Mouse (Mus musculus): ENCODE measurements around the gene Lingo3.
A peak's percentile ranks its signal among the peaks of the same experiment; 100 is the strongest.
"Not testable (repeated sequence)": the region's sequence is repeated elsewhere in the genome, so short reads cannot be mapped to it uniquely, and the experiment has no call there.

Gene Lingo3

DNA sequence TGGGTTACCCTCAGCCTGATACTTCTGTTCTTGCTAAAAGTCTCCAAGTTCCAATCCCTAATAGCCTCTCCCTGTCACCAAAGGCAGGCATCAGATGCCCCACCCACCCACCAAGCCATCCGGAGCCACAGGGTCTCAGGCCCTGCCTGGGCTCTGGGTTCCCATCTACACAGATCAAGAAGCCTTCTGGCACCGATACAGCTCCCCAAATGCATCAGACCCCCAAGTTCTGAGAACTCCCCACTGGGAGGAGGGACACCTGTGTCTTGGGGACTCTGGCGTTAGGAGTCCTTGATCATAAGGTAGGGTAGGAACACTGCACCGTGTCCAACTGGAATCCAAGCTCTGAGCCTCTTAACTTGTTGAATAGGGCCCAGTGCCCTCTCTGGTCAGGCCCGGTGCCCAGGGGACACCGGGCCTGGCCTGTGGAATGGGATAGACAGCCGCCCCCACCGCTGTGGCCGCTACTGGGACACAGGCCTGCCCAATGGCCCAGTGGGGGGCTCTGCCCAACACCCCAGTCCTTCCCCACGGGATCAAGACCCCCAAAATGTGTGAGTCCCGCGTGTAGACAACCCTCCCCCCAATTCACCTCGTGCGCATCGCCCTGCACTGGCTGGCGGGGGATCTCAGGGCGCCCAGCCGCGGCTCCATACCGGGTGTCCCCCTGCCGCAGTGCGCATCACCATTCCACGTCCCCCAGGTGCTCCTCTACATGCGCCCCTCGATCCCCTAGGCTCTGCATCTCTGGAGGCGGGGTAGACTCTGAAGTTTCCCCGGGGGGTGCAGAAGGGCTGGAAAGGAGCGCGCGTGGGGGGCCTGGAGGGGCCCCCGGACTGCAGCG, 530 bp downstream of the Lingo3 start:
- DNase-seq (ENCODE audit: low read depth), result no peak

DNA sequence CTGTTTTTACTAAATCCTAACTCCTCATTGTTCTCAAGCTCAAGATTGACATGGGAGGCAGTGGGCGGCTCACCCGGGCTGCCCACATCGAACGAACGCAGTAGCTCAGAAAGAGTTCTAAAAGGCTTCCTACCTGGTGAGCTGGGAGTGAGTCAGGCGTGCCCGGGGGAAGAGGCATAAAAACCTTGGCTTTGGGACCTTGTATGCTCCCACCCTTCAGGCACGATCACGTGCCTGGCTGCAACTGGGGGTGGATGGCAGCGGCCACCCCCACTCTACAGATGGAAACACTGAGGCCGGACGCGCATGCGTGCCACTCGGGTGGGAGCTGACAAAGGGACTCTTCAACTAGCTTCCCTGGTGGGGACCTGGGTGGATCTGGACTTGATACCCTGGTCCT, 1.5 kb downstream of the Lingo3 start:
- DNase-seq (ENCODE audit: low read depth), result no peak

DNA sequence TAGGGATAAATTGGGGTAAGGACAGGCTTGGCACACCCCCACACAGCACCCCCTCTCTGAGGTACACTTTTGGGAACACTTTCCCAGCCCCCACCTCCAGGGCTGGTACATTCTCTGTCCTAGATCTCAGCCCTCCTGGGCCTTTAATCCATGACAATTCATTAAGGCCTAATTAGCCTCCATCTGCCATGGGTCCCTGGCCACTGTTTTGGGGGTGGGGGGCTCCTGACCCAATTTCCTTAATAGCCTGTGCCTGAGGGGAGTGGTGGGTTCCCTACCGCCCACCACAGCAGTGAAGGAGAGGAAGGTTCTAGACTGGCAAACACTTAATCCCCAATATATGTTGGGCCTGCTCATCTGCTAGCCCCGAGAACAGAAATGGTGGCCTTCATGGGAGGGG, 2.2 kb downstream of the Lingo3 start:
- no peak for DNase-seq (ENCODE audit: low read depth)

DNA sequence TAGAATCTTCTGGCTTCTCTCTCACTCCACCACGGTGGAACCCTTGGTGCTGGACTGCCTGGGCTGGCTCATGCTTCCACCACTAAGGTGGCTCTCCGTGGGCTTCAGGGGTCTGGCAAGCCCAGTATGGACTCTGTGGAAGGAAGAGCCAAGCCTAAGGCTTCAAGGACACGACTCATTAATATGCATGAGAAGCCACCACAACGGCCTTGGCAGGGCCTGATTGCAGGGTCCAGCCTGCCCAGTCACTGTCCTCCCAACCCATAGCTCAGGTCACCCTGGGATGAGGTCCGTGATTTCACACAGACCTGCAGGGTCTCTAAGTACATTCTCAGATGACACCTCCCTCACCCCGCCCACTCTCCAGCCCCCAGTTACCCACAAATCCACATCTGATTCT, 4.0 kb downstream of the Lingo3 start:
- DNase-seq (ENCODE audit: low read depth), result no peak

DNA sequence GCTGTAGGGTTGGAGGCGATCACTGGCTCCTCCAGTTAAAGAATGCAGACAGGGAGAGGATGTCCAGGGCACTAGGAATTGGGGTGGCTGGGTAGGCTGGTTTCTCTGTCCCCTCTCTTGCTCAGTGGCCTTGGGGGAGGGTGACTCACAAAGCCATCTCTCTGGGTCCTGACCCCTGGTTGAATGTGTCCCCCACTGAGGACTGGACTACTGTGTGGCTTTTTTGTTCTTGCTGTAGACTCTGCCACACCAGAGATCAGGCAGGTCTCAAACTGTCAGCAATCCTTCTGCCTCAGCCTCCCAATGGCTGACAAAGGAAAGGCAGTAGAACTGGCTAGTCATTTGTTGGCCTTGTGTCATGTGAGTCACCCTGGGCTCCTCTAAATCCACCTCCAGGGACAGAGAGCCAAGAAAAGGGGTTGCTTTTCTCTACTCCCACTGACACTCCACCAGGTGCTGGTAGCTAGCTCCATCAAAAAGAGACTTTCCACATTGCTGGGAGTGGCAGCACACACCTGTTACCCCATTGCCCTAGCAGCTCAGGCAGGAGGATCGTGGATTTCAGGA, 5.4 kb downstream of the Lingo3 start:
- peak; percentile 48 for DNase-seq (ENCODE audit: low read depth)

DNA sequence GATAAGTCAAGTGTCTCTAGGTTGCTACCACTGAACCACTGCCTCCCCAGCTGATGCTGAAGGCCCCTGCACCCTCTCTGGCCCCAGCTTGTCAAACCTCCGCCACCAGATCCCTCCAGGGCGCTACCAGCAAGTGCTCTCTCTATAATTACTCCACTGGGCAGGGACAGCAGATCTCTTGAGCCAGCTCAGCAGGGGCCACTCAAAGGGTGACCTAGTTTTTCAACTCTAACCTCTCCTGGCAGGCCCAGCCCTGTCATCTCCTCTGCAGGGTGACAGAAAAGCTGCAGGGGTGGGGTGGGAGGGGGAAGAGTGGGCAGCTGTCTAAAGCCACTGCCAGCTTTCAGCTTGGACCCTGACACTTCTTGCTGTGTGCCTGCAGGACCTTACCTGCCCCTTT, 6.0 kb downstream of the Lingo3 start:
- DNase-seq (ENCODE audit: low read depth), result no peak

DNA sequence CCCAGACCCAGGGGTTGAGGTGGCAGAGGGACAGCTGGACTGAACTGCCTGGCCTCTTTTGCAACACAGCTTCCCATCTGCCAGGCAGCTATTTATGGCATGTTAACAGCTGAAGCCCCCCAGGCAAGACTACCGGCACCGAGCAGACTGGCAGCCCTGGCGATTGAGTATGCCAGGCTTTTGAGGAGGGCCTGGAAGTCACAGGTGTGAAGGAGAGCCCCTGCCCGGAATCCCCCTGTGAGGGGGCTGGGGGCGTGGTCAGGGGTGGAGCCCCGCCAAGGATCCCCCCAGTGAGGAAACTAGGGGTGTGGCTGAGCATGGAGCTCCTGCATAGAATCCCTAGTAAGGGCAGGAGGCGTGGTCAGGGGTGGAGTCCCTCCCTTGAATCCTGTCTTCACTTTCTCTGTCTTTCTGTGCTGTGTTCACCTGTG, 6.9 kb downstream of the Lingo3 start:
- DNase-seq (ENCODE audit: low read depth), result no peak

DNA sequence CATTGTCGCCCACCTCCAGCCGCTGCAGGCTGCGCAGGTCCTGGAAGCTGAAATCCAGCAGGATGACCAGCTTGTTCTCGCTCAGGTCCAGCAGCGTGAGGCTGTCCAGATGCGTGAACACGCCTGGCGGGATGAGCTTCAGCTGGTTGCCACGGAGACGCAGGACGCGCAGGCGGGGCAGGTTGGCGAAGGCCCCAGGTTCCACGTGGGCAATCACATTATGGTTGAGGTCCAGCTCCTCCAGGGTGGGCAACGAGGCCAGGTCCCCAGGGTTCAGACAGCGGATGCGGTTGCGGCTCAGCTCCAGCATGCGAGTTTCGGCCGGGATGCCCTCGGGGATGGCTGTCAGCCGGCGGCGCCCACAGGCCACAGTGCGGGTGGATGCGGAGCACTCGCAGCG, 8.2 kb downstream of the Lingo3 start:
- DNase-seq (ENCODE audit: low read depth), result no peak

DNA sequence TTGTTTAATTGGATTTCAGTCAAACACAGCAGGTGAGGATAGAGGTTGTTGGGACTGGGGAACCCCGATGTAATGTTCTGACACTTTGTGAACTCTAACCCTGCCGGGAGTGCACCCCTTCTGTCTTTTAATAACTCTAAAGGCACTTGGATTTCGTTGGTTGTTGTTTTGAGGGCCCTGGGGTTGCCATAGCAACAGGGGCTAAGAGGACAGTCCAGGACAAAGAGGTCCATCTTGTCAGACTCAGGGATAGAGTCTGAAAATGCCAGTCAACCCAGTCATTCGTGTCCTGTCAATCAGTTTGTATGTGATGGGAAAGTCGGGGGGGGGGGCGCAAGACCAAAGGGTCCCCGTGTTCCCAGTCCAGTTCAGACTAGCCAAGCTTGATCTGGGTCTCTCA, 11.0 kb downstream of the Lingo3 start:
- DNase-seq (ENCODE audit: low read depth), result no peak

DNA sequence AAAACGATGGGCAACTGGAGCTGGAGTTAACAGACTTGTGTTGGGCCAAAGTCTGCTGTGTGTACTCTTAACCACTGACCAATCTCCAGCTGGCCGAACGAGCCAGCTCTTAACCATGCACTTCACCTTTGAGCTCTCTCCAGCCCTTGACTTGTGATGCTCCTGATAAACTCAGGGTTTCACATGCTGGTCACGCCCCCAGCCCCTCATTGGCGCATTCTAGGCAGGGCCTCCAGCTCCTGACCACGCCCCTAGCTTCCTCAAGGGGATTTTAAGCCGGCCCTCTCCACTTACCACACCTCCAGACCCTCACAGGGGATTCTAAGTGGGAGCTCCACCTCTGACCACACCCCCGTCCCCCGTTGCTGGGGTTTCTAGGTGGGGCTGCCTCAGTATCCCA, 12.7 kb downstream of the Lingo3 start:
- DNase-seq (ENCODE audit: low read depth), result peak; percentile 61

DNA sequence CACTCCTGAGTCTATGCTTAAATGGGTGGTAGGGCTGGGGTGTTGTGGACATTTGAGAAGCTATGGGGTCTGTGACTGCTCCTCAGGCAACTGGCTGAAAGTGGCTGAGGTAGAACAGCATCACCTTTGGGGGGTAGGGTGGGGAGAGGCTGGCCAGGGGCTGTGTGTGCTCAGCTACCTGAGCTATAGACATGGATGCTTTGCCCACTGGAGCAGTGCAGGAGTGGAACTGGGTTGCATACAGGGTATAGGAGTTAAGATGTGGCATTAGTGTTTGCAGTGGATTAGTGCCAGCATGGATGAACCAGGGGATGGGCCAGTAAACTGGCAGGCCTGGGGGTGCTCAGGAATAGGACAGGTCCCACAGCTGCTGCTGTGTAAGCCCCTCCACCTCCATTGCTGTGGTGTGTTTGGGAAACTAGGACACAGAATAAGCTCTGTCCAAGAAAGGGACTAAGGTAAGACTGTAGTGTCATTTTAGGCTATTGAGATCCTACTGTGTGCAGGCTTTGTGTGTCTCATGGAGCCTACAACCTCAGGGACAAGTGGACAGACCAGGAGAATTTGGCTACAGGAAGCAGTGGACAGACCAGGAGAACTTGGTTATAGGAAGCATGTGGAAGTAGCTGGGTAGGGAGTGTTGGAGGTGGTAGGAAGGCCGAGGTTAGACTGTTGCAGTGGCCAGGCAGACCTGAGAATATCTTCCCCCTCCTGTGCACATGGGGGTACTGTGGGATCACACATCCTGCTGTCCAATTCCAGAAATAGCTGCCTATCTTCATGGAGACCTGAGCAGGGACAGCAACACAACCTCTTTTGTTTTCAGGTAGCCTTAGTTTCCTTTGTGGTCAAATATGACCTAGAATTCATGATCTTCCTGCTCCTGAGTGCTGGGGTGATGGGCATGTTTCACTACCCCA, 14.2 kb downstream of the Lingo3 start:
- no peak for DNase-seq (ENCODE audit: low read depth)

DNA sequence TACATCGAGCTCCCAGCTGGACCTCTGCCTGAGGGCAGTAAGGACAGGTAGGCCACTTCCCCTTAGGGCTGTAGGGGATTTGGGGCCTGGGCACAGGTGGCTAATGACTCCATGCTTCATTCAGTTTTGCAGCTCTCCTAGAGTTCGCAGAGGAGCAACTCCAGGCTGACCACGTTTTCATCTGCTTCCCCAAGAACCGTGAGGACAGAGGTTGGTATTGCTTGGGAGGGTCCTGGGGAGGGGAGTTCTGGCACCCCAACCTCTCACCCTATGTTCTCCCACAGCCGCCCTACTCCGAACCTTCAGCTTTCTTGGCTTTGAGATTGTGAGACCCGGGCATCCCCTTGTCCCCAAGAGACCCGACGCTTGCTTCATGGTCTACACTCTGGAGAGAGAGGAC, 15.3 kb downstream of the Lingo3 start:
- DNase-seq (ENCODE audit: low read depth), result not testable (repeated sequence)

DNA sequence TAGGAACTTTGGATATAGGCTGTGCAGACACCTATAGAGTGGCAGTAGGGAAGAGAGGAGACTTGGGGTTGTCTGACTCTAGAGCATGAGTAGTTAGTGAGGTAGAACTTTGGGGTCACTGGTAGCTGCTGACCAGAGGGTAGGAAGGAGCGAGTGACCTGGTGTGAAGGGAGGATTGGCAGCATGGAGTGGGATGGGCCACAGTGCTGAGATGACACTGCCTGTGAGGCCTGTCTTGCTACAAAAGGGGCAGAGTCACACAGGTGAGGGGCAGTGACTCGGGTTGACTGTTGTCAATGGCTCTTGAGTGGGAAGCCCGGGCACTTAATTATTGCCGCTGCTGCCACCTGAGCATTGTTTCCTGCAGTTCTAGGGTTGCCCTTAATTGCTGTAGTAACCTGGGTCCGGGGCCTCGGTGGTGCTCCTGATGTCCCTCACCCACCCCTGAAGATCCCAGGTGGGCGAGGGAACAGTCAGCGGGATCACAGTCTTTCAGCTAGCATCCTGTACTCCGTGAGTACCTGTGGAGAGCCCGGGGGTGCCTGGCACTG, 15.9 kb downstream of the Lingo3 start:
- no peak for DNase-seq (ENCODE audit: low read depth)

DNA sequence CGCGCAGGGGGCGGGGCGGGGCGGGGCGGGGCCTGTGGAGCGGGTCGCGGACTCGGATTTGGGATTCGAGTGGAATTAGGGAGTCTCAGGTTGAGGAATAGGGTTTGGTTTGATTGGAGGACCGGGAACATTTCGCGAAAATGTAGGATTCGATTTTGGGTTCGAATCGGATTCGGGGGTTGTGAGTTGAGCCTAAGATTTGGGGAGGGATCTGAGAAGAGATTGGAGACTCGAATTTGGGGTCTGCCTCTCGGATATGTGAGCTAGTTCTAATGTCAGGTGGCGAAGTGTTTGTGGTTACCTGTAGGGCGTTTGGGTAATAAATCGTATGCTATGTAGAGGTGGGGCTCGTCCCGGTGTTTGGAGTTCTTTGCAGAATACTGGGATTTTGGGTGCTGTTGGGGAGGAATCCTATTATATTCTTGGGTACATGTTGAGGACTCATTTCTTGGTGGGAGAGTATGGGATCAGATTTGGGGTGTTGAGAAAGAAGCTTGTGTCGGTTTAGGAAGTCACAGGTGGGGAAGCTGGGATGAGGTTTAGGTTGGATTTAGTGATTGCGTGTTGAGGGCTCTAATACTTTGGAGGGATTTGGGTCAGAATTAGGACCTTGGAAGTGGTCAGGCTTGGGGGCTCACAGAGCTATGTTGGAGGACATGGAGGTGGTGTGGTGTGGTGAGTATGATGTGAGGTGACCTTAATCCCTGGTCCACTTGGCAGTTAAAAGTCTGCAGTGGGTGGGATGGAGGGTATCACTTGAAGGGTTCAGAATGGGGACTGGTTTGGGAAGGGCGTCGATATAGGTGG, 16.6 kb downstream of the Lingo3 start:
- no peak for DNase-seq (ENCODE audit: low read depth)

DNA sequence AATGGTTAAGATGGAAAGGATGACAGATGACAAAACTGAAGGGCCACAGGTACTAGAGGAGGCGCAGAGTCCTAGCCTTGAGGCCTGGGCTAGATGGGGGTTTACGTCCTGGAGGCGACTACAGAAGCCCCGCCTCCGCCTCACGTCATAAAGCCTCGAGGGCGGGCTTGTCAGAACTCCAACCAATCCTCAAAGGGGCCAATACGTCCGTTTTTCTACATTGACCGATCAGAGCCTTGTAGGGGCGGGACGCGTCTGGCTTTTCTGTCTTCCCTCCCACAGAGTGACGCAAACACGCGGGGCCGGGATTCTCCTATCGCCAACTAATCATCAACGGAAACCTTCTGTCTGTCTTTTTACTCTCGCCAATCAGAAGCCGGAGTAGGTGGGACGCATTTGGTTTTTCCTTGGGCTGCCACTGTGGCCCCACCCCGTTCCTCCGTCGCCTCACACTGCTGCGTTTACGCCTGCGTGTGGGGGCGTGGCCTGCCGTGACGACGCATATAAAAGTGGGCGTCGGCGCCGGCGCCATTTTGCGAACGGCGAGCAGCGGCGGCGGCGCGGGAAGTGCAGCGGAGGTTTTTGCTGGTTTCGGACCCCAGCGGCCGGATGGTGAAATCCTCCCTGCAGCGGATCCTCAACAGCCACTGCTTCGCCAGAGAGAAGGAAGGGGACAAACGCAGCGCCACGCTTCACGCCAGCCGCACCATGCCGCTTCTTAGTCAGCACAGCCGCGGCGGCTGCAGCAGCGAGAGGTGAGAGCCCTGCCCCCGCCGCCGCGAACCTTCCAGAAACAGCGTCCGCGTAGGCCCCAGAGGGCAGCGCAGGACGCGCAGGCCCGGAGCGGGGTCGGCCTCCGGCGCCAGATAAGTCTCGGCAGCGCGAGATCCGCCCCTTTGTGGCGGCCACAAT, 17.4 kb downstream of the Lingo3 start, which contains the start of gene Oaz1:
Oaz1 (plus strand) TSS at position 506 of the 912 bp plus-strand sequence.
- peak; percentile 100 for DNase-seq (ENCODE audit: low read depth)

DNA sequence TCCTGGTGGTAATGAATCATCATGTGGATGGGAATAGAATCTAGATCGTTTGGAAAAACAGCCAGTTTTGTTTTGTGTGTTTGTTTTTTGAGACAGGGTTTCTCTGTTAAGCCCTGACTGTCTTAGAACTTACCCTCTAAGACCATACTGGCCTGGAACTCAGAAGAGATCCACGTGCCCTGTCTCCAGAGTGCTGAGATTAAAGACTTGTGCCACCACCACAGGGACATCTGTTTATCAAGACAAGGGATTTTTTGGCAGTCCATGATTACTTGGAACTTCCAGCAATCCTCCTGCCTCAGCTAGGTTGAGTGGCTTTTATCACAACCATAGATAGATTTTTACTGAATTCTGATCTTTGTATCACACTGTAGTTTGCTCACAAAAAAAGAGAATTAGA, 19.0 kb downstream of the Lingo3 start:
- DNase-seq (ENCODE audit: low read depth), result no peak

DNA sequence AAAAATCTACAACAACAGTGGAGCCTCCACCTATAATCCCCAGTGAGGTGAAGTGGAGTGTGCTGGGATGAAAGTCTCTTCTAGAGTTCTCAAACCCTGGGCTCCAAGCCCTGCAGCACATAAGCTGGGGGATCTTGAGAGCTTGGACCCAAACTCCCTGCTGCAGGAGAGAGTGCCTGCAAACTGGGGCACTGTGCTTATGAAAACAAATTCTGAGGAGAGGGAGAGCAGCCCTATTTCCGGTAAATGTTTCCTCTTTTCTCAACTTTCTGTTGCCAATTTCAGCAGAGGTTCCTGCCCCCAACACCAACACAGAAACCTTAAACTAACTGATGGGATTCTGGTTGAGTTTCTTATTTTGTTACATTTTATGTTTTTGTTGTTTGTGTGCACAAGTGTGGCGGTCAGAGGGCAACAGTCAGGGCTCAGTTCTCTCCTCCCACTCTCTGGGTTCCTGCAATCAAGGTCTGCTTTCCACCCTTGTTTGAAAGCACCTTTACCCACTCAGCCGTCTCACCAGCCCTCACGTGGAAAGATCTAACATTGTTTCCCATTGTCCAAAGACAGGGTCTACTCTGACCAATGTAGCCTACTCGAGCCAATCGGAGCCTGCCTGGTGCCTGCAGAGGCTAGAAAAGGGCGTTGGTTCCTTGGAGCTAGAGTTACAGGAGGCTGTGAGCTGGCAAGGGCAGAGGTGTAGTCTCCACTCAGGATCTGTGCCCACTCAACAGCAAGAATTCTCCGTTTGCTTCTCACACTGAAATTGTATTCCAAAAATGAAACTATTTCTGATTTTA, 19.8 kb downstream of the Lingo3 start:
- peak; percentile 32 for DNase-seq (ENCODE audit: low read depth)

DNA sequence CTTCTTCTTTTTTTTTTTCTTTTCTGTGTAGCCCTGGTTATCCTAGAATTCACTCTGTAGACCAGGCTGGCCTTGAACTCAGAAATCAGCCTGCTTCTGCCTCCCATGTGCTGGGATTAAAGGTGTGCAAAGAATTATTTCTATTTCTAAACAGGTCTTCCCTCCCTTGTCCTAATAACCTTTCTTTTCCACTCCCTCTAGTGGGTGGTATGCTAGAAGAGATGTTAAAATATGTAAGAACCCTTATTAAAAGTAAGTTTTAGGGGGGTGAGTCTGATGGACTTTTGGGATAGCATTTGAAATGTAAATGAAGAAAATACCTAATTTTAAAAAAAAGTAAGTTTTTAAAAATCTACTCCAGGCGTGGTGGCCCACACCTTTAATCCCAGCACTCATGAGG, 20.5 kb downstream of the Lingo3 start:
- peak; percentile 57 for DNase-seq (ENCODE audit: low read depth)

DNA sequence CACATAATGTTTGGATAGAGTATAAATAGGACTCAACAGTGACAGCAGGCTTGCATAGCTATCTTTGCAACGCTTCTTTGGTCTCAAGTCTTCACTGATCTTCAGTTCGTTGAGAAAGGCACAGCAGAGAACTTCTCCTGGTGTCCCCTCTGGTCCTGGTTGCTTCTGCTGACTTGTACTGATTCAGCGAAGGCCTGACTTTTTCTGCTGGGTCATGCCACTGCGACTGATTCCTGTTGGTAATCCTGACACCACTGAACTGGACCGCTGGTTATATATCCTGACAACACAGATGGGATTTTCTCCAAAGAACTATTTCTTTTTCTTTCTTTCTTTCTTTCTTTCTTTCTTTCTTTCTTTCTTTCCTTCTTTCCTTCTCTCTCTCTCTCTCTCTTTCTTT, 21.3 kb downstream of the Lingo3 start:
- DNase-seq (ENCODE audit: low read depth), result no peak

DNA sequence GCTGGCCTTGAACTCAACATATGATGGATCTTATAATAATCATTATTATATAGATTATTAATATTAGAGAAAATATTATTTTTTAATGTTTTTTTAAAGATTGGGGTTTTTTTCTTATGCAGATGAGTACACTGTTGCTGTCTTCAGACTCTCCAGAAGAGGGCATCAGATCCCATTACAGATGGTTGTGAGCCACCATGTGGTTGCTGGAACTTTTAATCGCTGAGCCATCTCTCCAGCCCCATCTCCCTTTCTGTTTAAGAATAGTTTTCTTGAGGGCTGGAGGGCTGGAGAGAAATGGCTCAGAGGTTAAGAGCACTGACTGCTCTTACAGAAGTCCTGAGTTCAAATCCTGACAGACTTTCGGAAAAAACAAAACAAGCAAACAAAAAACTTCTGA, 21.8 kb downstream of the Lingo3 start:
- peak; percentile 69 for DNase-seq (ENCODE audit: low read depth)
